Mouse (Mus musculus) splenic B cell, adult 2 months (primary cell): Measurements from ENCODE around the gene Cd3g.
A peak's percentile ranks its signal among the peaks of the same experiment; 100 is the strongest.

Experiments used
- DNase-seq: peaks from one replicate; pipeline ENCODE4 v3.0.0-alpha.2; 2011; ENCODE audit warnings: low read depth, low spot score
- H3K27me3 ChIP-seq: 2 replicates; pipeline ENCODE4 v1.6.1; 2012; ENCODE audit warnings: mild to moderate bottlenecking, low read length, moderate library complexity, mixed read lengths; ENCODE audit not compliant: control insufficient read depth, poor library complexity, insufficient read depth, severe bottlenecking
- H3K36me3 ChIP-seq: 2 replicates; pipeline ENCODE4 v1.6.1; 2012; ENCODE audit warnings: mild to moderate bottlenecking, low read length, moderate library complexity, mixed read lengths; ENCODE audit not compliant: control insufficient read depth, poor library complexity, insufficient read depth, severe bottlenecking

Gene Cd3g

GRCm38 (mm10) chr9:44999171-44999570 is 18.9 kb upstream of the Cd3g start:
- no peak for DNase-seq
- H3K36me3 ChIP-seq: no peaks in the 10 kb centered on the region
- no peaks in the 10 kb centered on the region for H3K27me3 ChIP-seq

GRCm38 (mm10) chr9:44998138-44998537 is 17.9 kb upstream of the Cd3g start:
- Histone ChIP-seq H3K36me3 (no peaks in the 10 kb centered on the region), H3K27me3 (no peaks in the 10 kb centered on the region)
- no peak for DNase-seq

GRCm38 (mm10) chr9:44996590-44996989 is 16.4 kb upstream of the Cd3g start:
- no peak for DNase-seq

GRCm38 (mm10) chr9:44994962-44995361 is 14.7 kb upstream of the Cd3g start:
- DNase-seq: no peak
- Histone ChIP-seq H3K27me3 (no peaks in the 10 kb centered on the region), H3K36me3 (no peaks in the 10 kb centered on the region)

More at GRCm38 (mm10) chr9:44996590-44996989, 16.4 kb upstream of the Cd3g start:
- no peaks in the 10 kb centered on the region for H3K36me3 ChIP-seq
- no peaks in the 10 kb centered on the region for H3K27me3 ChIP-seq

GRCm38 (mm10) chr9:44993268-44993667 is 13.0 kb upstream of the Cd3g start:
- Histone ChIP-seq H3K36me3 (no peaks in the 10 kb centered on the region), H3K27me3 (no peaks in the 10 kb centered on the region)
- DNase-seq: no peak

GRCm38 (mm10) chr9:44992271-44992670 is 12.0 kb upstream of the Cd3g start:
- DNase-seq: no peak
- Histone ChIP-seq H3K36me3 (no peaks in the 10 kb centered on the region), H3K27me3 (no peaks in the 10 kb centered on the region)

- Histone ChIP-seq H3K36me3 (no peaks in the 10 kb centered on the region), H3K27me3 (no peaks in the 10 kb centered on the region)
- DNase-seq: no peak
Measured at GRCm38 (mm10) chr9:44991821-44992220, 11.6 kb upstream of the Cd3g start.

GRCm38 (mm10) chr9:44986976-44987375 is 6.7 kb upstream of the Cd3g start:
- DNase-seq: peak; percentile 59
- Histone ChIP-seq H3K36me3 (no peaks in the 10 kb centered on the region), H3K27me3 (no peaks in the 10 kb centered on the region)

- no peaks in the 10 kb centered on the region for H3K27me3 ChIP-seq
- H3K36me3 ChIP-seq: no peaks in the 10 kb centered on the region
- peak; percentile 96 for DNase-seq
Measured at GRCm38 (mm10) chr9:44986242-44986781, 6.1 kb upstream of the Cd3g start.

GRCm38 (mm10) chr9:44985721-44986161 is 5.5 kb upstream of the Cd3g start:
- H3K27me3 ChIP-seq: no peaks in the 10 kb centered on the region
- no peaks in the 10 kb centered on the region for H3K36me3 ChIP-seq
- DNase-seq: peak; percentile 7

- H3K36me3 ChIP-seq: no peaks in the 10 kb centered on the region
- no peaks in the 10 kb centered on the region for H3K27me3 ChIP-seq
- DNase-seq: no peak
Measured at GRCm38 (mm10) chr9:44983001-44983400, 2.8 kb upstream of the Cd3g start.

GRCm38 (mm10) chr9:44982531-44982930 is 2.3 kb upstream of the Cd3g start:
- Histone ChIP-seq H3K27me3 (no peaks in the 10 kb centered on the region), H3K36me3 (no peaks in the 10 kb centered on the region)
- DNase-seq: no peak

GRCm38 (mm10) chr9:44982081-44982480 is 1.9 kb upstream of the Cd3g start:
- no peak for DNase-seq

GRCm38 (mm10) chr9:44981676-44982075 is 1.4 kb upstream of the Cd3g start, which contains the start of gene Cd3d:
TSS of gene Cd3d (plus strand) at chr9:44981786.
- H3K27me3 ChIP-seq: no peaks in the 10 kb centered on the region
- H3K36me3 ChIP-seq: no peaks in the 10 kb centered on the region
- DNase-seq: no peak

More at GRCm38 (mm10) chr9:44982081-44982480, 1.9 kb upstream of the Cd3g start:
- Histone ChIP-seq H3K27me3 (no peaks in the 10 kb centered on the region), H3K36me3 (no peaks in the 10 kb centered on the region)

GRCm38 (mm10) chr9:44981104-44981503 is 873 bp upstream of the Cd3g start:
- DNase-seq: no peak
- no peaks in the 10 kb centered on the region for H3K36me3 ChIP-seq
- H3K27me3 ChIP-seq: no peaks in the 10 kb centered on the region

- DNase-seq: no peak
- H3K27me3 ChIP-seq: no peaks in the 10 kb centered on the region
Measured at GRCm38 (mm10) chr9:44979806-44980205, 425 bp downstream of the Cd3g start.

More at GRCm38 (mm10) chr9:44979806-44980205, 425 bp downstream of the Cd3g start:
- no peaks in the 10 kb centered on the region for H3K36me3 ChIP-seq
